Mouse (Mus musculus): ENCODE data around the gene Ttpal.

- TF ChIP-seq POLR2A (IDR thresholded peaks at IDR 0.05; ENCODE audit: insufficient read depth, low read depth, low read length) (no peak), CTCF (IDR thresholded peaks at IDR 0.05; ENCODE audit: insufficient read depth, low read depth, low read length) (peak; percentile 43; the same call in 1 of the 2 replicates)
Measured at GRCm38 (mm10) chr2:163599226-163599625, 2.9 kb upstream of the Ttpal start.
